18 mouse cellular contexts compared by ENCODE assay signal in the genomic region with DNA sequence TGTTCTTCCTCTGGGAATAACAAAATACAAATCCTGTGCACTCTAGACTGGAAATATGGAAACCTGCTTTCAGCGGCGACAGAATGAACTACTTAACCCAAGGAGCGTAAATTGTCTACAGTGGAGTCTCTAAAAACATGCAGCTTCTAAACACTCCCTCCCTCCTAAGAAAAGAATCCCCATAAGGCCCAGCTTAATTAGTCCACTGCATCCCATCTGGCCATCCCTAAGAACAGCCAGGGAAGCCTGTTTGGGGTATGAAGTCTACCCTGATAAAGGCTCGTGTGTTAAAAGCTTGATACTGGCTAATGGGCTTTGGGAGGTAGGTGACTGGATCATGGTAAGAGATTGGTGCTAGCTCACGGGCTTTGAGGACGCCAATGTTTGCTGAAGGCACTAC. TPM values are rescaled to one million over a fixed set of nuclear protein-coding genes. Genes with fewer than 3 reads are reported as not detected.
DNase-seq lines count a peak whose midpoint lies in the region; ATAC-seq lines count a peak whose summit lies in the region.
"Had no signal": no experiment of that assay in that cellular context is flagged by ENCODE, and none has a peak within 500 bp of the region (broad histone marks: within the 10 kb centered on the region; RNA-seq: fewer than 3 reads in every experiment).

No protein-coding gene starts in this region.

- peak overlapping the region; percentile 27 for H3K27ac ChIP-seq in midbrain, embryonic 13.5 days
- H3K27ac ChIP-seq in midbrain, embryonic 16.5 days (ENCODE audit: low read length) = no peak overlapping the region
- H3K27ac ChIP-seq in forebrain, embryonic 13.5 days = peak overlapping the region; percentile 93
- H3K27ac ChIP-seq in hindbrain, embryonic 13.5 days = peak overlapping the region; percentile 64
- H3K27ac ChIP-seq: embryonic facial prominence, embryonic 12.5 days; layer of hippocampus, adult 2 months; limb, embryonic 15.5 days; liver, embryonic 15.5 days; macrophage; neural tube, embryonic 12.5 days had no signal

- no peaks in the 10 kb centered on the region for H3K36me3 ChIP-seq in midbrain, embryonic 13.5 days
- H3K36me3 ChIP-seq in midbrain, embryonic 16.5 days (ENCODE audit: control insufficient read depth, insufficient read depth, low read length) = no peaks in the 10 kb centered on the region
- H3K36me3 ChIP-seq in forebrain, embryonic 13.5 days (ENCODE audit: poor library complexity, severe bottlenecking) = no peaks in the 10 kb centered on the region
- no peaks in the 10 kb centered on the region for H3K36me3 ChIP-seq in hindbrain, embryonic 13.5 days
- H3K36me3 ChIP-seq: embryonic facial prominence, embryonic 12.5 days; limb, embryonic 15.5 days; liver, embryonic 15.5 days; neural tube, embryonic 12.5 days had no signal

- ATAC-seq in midbrain, embryonic 13.5 days = no peak
- ATAC-seq in midbrain, embryonic 16.5 days = no peak
- ATAC-seq in forebrain, embryonic 13.5 days = no peak
- no peak for ATAC-seq in hindbrain, embryonic 13.5 days (ENCODE audit: low FRiP score)

- H3K27me3 ChIP-seq in midbrain, embryonic 13.5 days = no peaks in the 10 kb centered on the region
- H3K27me3 ChIP-seq in midbrain, embryonic 16.5 days (ENCODE audit: control insufficient read depth, insufficient read depth, low read depth, low read length) = no peaks in the 10 kb centered on the region
- no peaks in the 10 kb centered on the region for H3K27me3 ChIP-seq in forebrain, embryonic 13.5 days
- no peaks in the 10 kb centered on the region for H3K27me3 ChIP-seq in hindbrain, embryonic 13.5 days
- H3K27me3 ChIP-seq: embryonic facial prominence, embryonic 12.5 days; limb, embryonic 15.5 days; liver, embryonic 15.5 days; neural tube, embryonic 12.5 days had no signal

- H3K4me1 ChIP-seq in midbrain, embryonic 13.5 days (replicated peaks) = peaks cover 94% of the 10 kb centered on the region
- peaks cover 37% of the 10 kb centered on the region for H3K4me1 ChIP-seq in midbrain, embryonic 16.5 days (ENCODE audit: control insufficient read depth, insufficient read depth, low read length)
- H3K4me1 ChIP-seq in forebrain, embryonic 13.5 days = peaks cover 97% of the 10 kb centered on the region
- peaks cover 81% of the 10 kb centered on the region for H3K4me1 ChIP-seq in hindbrain, embryonic 13.5 days (replicated peaks)

- H3K9me3 ChIP-seq in midbrain, embryonic 13.5 days = no peaks in the 10 kb centered on the region
- H3K9me3 ChIP-seq in midbrain, embryonic 16.5 days (replicated peaks; ENCODE audit: control insufficient read depth, low read length, poor library complexity, severe bottlenecking) = no peaks in the 10 kb centered on the region
- no peaks in the 10 kb centered on the region for H3K9me3 ChIP-seq in forebrain, embryonic 13.5 days (replicated peaks)
- no peaks in the 10 kb centered on the region for H3K9me3 ChIP-seq in hindbrain, embryonic 13.5 days
- H3K9me3 ChIP-seq: embryonic facial prominence, embryonic 12.5 days; limb, embryonic 15.5 days; liver, embryonic 15.5 days; neural tube, embryonic 12.5 days had no signal

- 43% methylated on average over 6 of the region's 6 CpGs for WGBS in midbrain, embryonic 13.5 days
- 41% methylated on average over 6 of the region's 6 CpGs for WGBS in midbrain, embryonic 16.5 days
- 33% methylated on average over 6 of the region's 6 CpGs for WGBS in forebrain, embryonic 13.5 days
- WGBS in hindbrain, embryonic 13.5 days = 45% methylated on average over 6 of the region's 6 CpGs

- no peak overlapping the region for H3K9ac ChIP-seq in midbrain, embryonic 13.5 days (replicated peaks)
- no peak overlapping the region for H3K9ac ChIP-seq in midbrain, embryonic 16.5 days (ENCODE audit: low read depth, low read length)
- peak overlapping the region; percentile 17; the same call in 1 of the 2 replicates for H3K9ac ChIP-seq in forebrain, embryonic 13.5 days
- no peak overlapping the region for H3K9ac ChIP-seq in hindbrain, embryonic 13.5 days
- H3K9ac ChIP-seq: embryonic facial prominence, embryonic 12.5 days; limb, embryonic 15.5 days; liver, embryonic 15.5 days; neural tube, embryonic 12.5 days had no signal

- H3K4me2 ChIP-seq in midbrain, embryonic 13.5 days (replicated peaks) = no peak overlapping the region
- H3K4me2 ChIP-seq in midbrain, embryonic 16.5 days (ENCODE audit: low read length) = no peak overlapping the region
- H3K4me2 ChIP-seq in forebrain, embryonic 13.5 days = 0 out of 2 replicates have a peak overlapping the region, but pooled peaks have one; percentile 5
- no peak overlapping the region for H3K4me2 ChIP-seq in hindbrain, embryonic 13.5 days
- H3K4me2 ChIP-seq: embryonic facial prominence, embryonic 12.5 days; limb, embryonic 15.5 days; liver, embryonic 15.5 days; neural tube, embryonic 12.5 days had no signal

- DNase-seq in retina, postnatal 1 day = peak; percentile 64
- DNase-seq in spleen, postnatal 36 days (ENCODE audit: low spot score in 2 of 2) = no peak
- no peak for DNase-seq in cerebellum, adult 9-10 months
- DNase-seq: cerebellum, adult 9-11 months; gastrocnemius, postnatal 25 days; kidney, adult 11 months; right cerebral cortex, postnatal 25 days; thymus, adult 2 months had no signal

- no peak overlapping the region for H3K4me3 ChIP-seq in midbrain, embryonic 13.5 days (replicated peaks)
- no peak overlapping the region for H3K4me3 ChIP-seq in midbrain, embryonic 16.5 days (ENCODE audit: low read depth, low read length)
- H3K4me3 ChIP-seq in forebrain, embryonic 13.5 days = no peak overlapping the region
- H3K4me3 ChIP-seq in hindbrain, embryonic 13.5 days = no peak overlapping the region
- H3K4me3 ChIP-seq: embryonic facial prominence, embryonic 12.5 days; layer of hippocampus, adult 2 months; limb, embryonic 15.5 days; liver, embryonic 15.5 days; neural tube, embryonic 12.5 days had no signal

RNA-seq across cellular contexts. Expression of gene Tmem131l, which starts 54.5 kb away (rescaled TPM):
- polyA plus RNA-seq in midbrain, embryonic 13.5 days (2015; fragmentation: Nextera tagmentation; extraction: Ambion mirVana) = 81.1 and 91.8 TPM in 2 replicates
- 53.8 and 64.8 TPM in 2 replicates for polyA plus RNA-seq in midbrain, embryonic 16.5 days (2015; fragmentation: Nextera tagmentation; extraction: Ambion mirVana)
- 125 and 139 TPM in 2 replicates for polyA plus RNA-seq in forebrain, embryonic 13.5 days (2015; fragmentation: Nextera tagmentation; extraction: Ambion mirVana)
- polyA plus RNA-seq in hindbrain, embryonic 13.5 days (2015; fragmentation: Nextera tagmentation; extraction: Ambion mirVana) = 66.6 and 75.8 TPM in 2 replicates
